Mouse (Mus musculus): ENCODE data around the gene Ano10. TPM values are rescaled to one million over a fixed set of nuclear protein-coding genes. Genes with fewer than 3 reads are reported as not detected.

Gene Ano10
- polyA plus RNA-seq, 1 experiment from 2014 or later = 31.1 TPM

GRCm38 (mm10) chr9:122135095-122135884, 158.9 kb downstream of the Ano10 start:
- Histone ChIP-seq H3K4me1 (no peaks in the 10 kb centered on the region), H3K27me3 (ENCODE audit: poor library complexity, severe bottlenecking) (no peaks in the 10 kb centered on the region), H3K27ac (no peak overlapping the region), H3K9me3 (no peaks in the 10 kb centered on the region), H3K36me3 (replicated peaks) (peaks cover 35% of the 10 kb centered on the region), H3K4me3 (no peak overlapping the region)
- WGBS = 71% methylated on average over 1 of the region's 1 CpGs
- DNase-seq (ENCODE audit: extremely low spot score, low spot score) = no peak

- no peak overlapping the region for H3K27ac ChIP-seq
- 86% methylated on average over 7 of the region's 7 CpGs for WGBS
- DNase-seq (ENCODE audit: extremely low spot score, low spot score) = no peak
- H3K36me3 ChIP-seq (replicated peaks) = peaks cover 23% of the 10 kb centered on the region
- no peak overlapping the region for H3K4me3 ChIP-seq
- no peaks in the 10 kb centered on the region for H3K9me3 ChIP-seq
- no peaks in the 10 kb centered on the region for H3K27me3 ChIP-seq (ENCODE audit: poor library complexity, severe bottlenecking)
- H3K4me1 ChIP-seq = peaks cover 3% of the 10 kb centered on the region
These were observed 162.1 kb downstream of the Ano10 start for GRCm38 (mm10) chr9:122132145-122132544.

GRCm38 (mm10) chr9:122130666-122131065, 163.6 kb downstream of the Ano10 start:
- no peaks in the 10 kb centered on the region for H3K9me3 ChIP-seq
- peaks cover 11% of the 10 kb centered on the region for H3K4me1 ChIP-seq
- WGBS = 57% methylated on average over 3 of the region's 3 CpGs
- no peak for DNase-seq (ENCODE audit: extremely low spot score, low spot score)
- H3K4me3 ChIP-seq = no peak overlapping the region
- H3K36me3 ChIP-seq (replicated peaks) = peaks cover 12% of the 10 kb centered on the region
- H3K27ac ChIP-seq = no peak overlapping the region
- no peaks in the 10 kb centered on the region for H3K27me3 ChIP-seq (ENCODE audit: poor library complexity, severe bottlenecking)

GRCm38 (mm10) chr9:122128686-122129085, 165.5 kb downstream of the Ano10 start:
- Histone ChIP-seq H3K27me3 (ENCODE audit: poor library complexity, severe bottlenecking) (no peaks in the 10 kb centered on the region), H3K27ac (no peak overlapping the region), H3K9me3 (no peaks in the 10 kb centered on the region), H3K4me3 (no peak overlapping the region), H3K4me1 (peaks cover 11% of the 10 kb centered on the region), H3K36me3 (replicated peaks) (peaks cover 4% of the 10 kb centered on the region; the same call in 1 of the 2 replicates)
- 82% methylated on average over 5 of the region's 5 CpGs for WGBS
- no peak for DNase-seq (ENCODE audit: extremely low spot score, low spot score)

- WGBS = 59% methylated on average over 3 of the region's 3 CpGs
- H3K27ac ChIP-seq = no peak overlapping the region
- H3K27me3 ChIP-seq (ENCODE audit: poor library complexity, severe bottlenecking) = no peaks in the 10 kb centered on the region
- peaks cover 11% of the 10 kb centered on the region for H3K4me1 ChIP-seq
- DNase-seq (ENCODE audit: extremely low spot score, low spot score) = no peak
- H3K9me3 ChIP-seq = no peaks in the 10 kb centered on the region
- no peak overlapping the region for H3K4me3 ChIP-seq
- peaks cover 4% of the 10 kb centered on the region; the same call in 1 of the 2 replicates for H3K36me3 ChIP-seq (replicated peaks)
These were observed 166.9 kb downstream of the Ano10 start for GRCm38 (mm10) chr9:122127271-122127785.

- H3K36me3 ChIP-seq (replicated peaks) = no peaks in the 10 kb centered on the region
- H3K4me1 ChIP-seq = peaks cover 11% of the 10 kb centered on the region
- H3K27me3 ChIP-seq (ENCODE audit: poor library complexity, severe bottlenecking) = no peaks in the 10 kb centered on the region
- no peak for DNase-seq (ENCODE audit: extremely low spot score, low spot score)
- H3K27ac ChIP-seq = no peak overlapping the region
- no peaks in the 10 kb centered on the region for H3K9me3 ChIP-seq
- WGBS = 87% methylated on average over 8 of the region's 8 CpGs
- H3K4me3 ChIP-seq = no peak overlapping the region
These were observed 167.4 kb downstream of the Ano10 start for GRCm38 (mm10) chr9:122126790-122127189.

Small RNA genes within 50 kb of the gene (microRNA-seq; reads per million reads assigned to microRNA genes)
- not detected for gene Mir8106

Other genes with a start within 250 kb of the Ano10 start
- 31.8 and 35.4 TPM in 2 replicates for gene Snrk, start 177.2 kb downstream of the Ano10 start, polyA plus RNA-seq (2016; fragmentation: Nextera tagmentation; extraction: Ambion mirVana)
- gene Abhd5, start 57.2 kb upstream of the Ano10 start, polyA plus RNA-seq (2016; fragmentation: Nextera tagmentation; extraction: Ambion mirVana) = 19.3 and 21.1 TPM in 2 replicates

Data from forebrain, embryonic 10.5 days (tissue).